Mouse (Mus musculus): ENCODE results near the gene Brap.

GRCm38 (mm10) chr5:121690482-121691211, 30.3 kb downstream of the Brap start:
- no peak for TF ChIP-seq CTCF (IDR thresholded peaks at IDR 0.05; ENCODE audit: control insufficient read depth, insufficient read depth, low read length)
- TF ChIP-seq POLR2A (IDR thresholded peaks at IDR 0.05; ENCODE audit: borderline replicate concordance, control insufficient read depth, low read depth, low read length), result no peak

Data from bone marrow, adult 2 months (tissue).